Mouse (Mus musculus): ENCODE measurements around the gene Stx17. TPM values are rescaled to one million over a fixed set of nuclear protein-coding genes. Genes with fewer than 3 reads are reported as not detected.

Stx17 gene
- 26.5 TPM for total RNA-seq (2023)

DNA sequence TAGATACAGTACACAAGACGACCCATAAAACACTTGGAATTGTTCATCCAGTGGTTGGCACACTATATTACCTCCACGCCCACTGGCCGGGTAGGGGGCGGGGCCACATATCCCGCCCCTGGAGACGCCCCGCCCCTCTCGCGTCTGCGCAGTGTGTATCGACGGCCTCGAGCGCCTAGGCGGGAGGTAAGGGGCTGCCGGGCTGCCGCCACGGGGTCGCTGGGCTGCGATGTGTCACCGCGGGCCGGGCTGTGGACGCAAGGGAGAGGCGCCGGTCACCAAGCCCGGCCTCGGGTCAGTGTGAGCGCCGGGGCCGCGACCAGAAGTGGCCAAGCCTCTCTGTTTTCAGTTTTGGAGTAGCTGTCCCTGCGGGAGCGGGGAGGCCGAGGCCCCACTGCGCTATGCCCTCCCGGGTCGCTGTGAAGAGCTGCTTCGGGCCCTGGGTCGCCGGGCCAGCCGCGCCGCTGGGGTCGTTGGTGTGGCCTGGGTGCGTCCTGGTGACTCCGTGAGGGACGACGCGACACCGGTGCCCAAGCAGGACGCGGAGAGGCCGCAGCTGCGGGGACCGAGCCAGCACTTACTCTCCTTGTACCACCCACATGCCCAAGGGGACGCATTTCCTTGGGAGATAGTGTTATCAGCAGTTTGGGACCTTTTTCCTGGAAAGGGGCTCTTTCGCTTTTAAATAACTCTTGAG, at the start of gene Stx17:
TSS of gene Stx17 (plus strand) at position 143 of the 697 bp plus-strand sequence.

Other genes starting within 250 kb of the Stx17 start
- gene Nr4a3, start 79.8 kb upstream of the Stx17 start, total RNA-seq (2023): 116 TPM
- 57.0 TPM for gene Erp44, start 154.6 kb downstream of the Stx17 start, total RNA-seq (2023)
- 9.0 TPM for gene Invs, start 154.8 kb downstream of the Stx17 start, total RNA-seq (2023)